Mouse (Mus musculus): ENCODE results near the gene Hs3st3b1.
A peak's percentile ranks its signal among the peaks of the same experiment; 100 is the strongest.

Gene Hs3st3b1

GRCm38 (mm10) chr11:63922091-63922621, at the start of gene Hs3st3b1:
Gene Hs3st3b1 (minus strand): TSS chr11:63922290.
- peak; percentile 80 to 85 for DNase-seq (ENCODE audit: low spot score in 2 of 2)

- DNase-seq (ENCODE audit: low spot score in 2 of 2): no peak
These were observed 49.4 kb upstream of the Hs3st3b1 start for GRCm38 (mm10) chr11:63971462-63971861.

- no peak for DNase-seq (ENCODE audit: low spot score in 2 of 2)
These were observed 48.7 kb upstream of the Hs3st3b1 start for GRCm38 (mm10) chr11:63970818-63971217.

GRCm38 (mm10) chr11:63969205-63969910, 47.3 kb upstream of the Hs3st3b1 start:
- DNase-seq (ENCODE audit: low spot score in 2 of 2): peak in 1 of 2 experiments; percentile 8

DNA sequence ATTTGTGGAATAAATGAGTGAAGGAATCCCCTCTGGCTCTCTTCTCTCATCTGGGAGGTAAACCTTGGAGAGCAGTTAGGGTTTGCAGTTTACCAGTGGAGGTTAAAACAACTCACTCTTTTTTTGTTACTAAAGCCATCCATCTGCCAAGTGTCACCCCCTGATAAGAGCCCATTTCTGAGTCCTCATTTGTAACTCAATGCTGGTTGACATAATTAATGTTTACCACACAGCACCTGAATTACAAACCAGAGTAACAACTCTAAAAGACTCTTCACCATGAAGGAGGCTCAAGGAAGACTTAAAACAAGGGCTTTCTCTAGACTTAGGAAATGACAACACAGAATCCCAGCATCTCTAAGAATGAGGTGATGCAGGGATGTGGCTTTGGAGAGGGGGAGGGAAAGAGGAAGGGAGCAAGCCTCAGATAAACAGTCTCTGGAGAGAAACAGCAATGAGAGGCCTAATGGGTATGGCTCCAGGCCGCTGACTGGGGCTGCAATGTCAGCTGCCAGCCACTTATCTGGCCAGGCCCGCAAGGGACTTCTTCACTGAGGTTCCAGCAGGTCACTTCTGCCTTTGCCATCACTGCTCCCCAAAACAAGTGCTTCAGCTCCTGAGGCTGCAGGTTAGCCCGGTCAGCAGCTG, 46.4 kb upstream of the Hs3st3b1 start:
- DNase-seq (ENCODE audit: low spot score in 2 of 2): no peak

DNA sequence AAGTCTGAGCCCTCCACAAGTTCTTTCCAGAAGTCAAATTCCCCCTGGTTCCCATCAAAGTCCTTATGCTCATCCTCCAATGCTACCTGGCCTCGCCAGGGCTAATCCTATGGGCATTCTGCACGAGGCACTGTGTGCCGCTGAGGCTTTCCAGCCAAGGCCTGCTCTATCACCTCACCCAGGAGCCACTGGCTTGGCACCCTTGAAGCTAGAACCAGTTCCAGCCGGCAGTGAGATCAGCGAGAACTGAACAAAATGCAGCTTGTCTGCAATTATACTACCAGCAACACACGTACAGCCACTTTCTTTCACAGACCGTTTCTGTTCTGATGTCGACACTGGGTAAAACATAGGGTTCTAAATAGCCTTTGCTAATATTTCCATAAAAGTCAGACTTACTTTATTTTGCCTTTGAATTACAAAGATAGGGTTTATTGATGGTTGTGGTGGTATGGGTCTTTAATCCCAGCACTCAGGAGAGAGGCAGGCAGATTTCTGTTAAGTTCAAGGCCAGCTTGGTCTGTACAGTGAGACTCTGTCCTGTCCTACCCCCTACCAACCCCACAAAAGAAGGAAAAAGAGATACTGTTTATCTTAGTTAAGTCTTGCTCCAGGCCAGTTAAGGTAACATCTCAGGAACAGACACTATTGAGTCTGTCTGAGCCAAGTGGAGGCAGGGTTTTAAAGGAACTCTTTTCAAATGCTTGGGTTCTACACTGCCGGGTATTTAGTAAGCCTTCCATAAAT, 45.7 kb upstream of the Hs3st3b1 start:
- no peak for DNase-seq (ENCODE audit: low spot score in 2 of 2)

DNA sequence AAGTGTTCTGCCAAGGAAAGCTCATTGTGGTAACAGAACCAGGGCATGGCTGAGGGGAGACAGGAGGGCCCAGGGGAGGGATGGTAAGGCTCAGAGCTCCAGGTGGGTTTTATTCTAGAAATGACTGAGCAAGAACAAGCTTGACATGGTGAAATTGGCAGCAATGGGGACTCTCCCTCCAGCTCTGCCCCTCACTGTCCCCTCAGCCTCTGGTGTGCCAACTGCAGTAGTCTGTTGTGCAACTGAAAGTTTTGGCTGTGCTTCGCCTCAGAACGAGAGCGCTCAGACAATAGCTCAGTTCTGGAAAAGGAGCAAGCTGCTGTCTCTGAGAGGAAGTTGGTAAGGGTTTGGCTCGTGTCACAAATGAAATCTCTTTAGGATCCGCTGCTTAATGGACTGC, 43.3 kb upstream of the Hs3st3b1 start:
- DNase-seq (ENCODE audit: low spot score in 2 of 2): no peak

DNA sequence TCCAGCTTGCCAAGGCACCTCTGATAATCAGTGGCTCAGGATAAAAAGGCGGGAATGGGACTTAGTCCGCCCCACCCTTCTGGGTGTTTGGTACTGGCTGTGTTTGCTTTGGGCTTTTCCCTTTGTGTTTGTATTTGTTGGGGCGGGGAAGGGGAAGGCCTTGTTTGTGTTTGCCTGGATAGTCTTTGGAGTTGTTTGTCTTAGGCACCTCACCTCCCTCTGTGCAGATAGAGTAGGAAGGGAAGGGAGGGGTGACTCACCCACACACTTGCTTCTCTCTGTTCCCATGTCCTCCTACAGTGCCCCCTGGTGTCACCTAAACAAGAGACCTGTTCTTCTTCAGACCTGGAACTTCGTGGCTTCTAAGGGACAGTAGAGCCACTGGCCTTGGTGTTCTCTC, 35.1 kb upstream of the Hs3st3b1 start:
- DNase-seq (ENCODE audit: low spot score in 2 of 2): no peak

- no peak for DNase-seq (ENCODE audit: low spot score in 2 of 2)
These were observed 34.7 kb upstream of the Hs3st3b1 start for GRCm38 (mm10) chr11:63956748-63957147.

GRCm38 (mm10) chr11:63953887-63954286, 31.8 kb upstream of the Hs3st3b1 start:
- no peak for DNase-seq (ENCODE audit: low spot score in 2 of 2)

DNA sequence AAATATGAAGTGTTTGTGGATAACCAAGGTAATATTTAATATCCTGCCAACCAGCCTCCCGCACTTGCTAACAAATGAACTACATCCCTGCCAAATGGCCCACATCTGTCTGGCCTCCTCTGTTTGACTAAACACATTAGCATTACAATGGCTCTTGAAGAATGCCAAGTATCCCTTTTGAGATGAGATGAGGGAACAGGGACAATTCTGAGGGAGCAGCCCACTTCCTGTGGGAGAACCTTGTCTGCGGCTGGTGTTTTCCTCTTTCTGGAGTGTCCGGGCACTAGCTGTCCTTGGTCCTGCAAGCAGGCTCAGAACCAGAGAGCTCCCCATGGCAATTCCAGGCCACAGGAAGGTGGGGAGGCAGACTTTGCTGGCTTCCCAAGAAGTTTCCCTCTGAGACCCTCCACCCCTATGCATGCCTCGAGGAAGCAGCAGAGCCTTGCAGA, 30.7 kb upstream of the Hs3st3b1 start:
- no peak for DNase-seq (ENCODE audit: low spot score in 2 of 2)

GRCm38 (mm10) chr11:63951831-63952631, 29.9 kb upstream of the Hs3st3b1 start:
- DNase-seq (ENCODE audit: low spot score in 2 of 2): no peak

- no peak for DNase-seq (ENCODE audit: low spot score in 2 of 2)
These were observed 26.3 kb upstream of the Hs3st3b1 start for GRCm38 (mm10) chr11:63948371-63948770.

DNA sequence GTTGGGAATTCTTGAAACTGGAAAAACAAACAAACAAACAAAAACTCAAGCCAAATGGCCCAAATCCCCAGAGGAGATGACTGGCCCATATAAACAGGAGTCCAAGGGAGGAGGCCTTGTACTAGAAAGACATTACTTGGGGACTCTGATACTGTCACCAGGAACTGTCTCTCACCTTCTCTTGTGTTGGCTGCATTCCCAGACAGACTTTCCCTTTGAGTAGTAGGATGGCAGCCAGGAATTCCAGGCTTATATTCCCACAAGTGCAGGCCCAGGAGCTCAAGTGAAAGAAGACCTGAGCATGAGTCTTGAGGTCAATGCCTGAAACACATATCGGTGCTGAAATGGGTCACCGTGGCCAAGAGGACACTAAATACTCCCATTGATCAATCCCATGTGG, 24.9 kb upstream of the Hs3st3b1 start:
- DNase-seq (ENCODE audit: low spot score in 2 of 2): peak in 1 of 2 experiments; percentile 39

DNA sequence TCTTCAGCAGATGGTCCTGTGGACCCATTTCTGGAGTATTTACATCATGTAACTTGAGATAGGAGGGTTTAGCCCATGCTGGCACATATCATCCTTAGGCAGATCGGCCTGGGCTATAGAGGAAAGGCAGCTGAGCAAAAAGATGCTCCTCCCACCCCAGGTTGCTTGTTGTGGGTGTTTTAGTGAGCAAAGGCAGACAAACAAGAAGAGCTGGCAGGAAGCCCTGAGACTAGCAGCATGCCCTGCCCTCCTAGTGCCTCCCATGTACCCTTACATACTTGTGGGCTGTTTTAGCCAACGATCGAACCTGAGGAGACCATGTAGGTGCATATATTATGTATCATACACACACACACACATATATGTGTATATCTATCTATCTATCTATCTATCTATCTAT, 21.9 kb upstream of the Hs3st3b1 start:
- DNase-seq (ENCODE audit: low spot score in 2 of 2): no peak

GRCm38 (mm10) chr11:63943268-63943890, 21.3 kb upstream of the Hs3st3b1 start:
- no peak for DNase-seq (ENCODE audit: low spot score in 2 of 2)

DNA sequence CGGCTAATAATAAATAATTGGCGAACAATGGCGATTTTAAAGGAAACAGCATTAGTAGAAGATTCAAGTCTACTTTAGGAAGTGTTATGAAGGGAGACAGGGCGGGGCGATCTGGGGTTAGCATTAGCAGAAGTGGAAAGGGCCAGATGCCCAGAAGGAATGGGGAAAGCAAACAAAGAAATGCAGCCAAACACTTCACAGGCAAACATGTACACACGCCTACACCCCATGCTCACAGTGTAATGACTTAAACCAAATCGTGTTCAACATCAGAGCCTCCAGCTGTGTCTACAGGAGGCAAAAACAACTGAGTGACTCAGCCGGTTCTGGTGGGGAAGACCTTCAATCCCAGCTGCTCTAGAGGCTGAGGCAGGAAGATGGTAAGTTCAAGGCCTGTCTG, 20.1 kb upstream of the Hs3st3b1 start:
- DNase-seq (ENCODE audit: low spot score in 2 of 2): no peak

- DNase-seq (ENCODE audit: low spot score in 2 of 2): no peak
These were observed 14.6 kb upstream of the Hs3st3b1 start for GRCm38 (mm10) chr11:63936641-63937040.

DNA sequence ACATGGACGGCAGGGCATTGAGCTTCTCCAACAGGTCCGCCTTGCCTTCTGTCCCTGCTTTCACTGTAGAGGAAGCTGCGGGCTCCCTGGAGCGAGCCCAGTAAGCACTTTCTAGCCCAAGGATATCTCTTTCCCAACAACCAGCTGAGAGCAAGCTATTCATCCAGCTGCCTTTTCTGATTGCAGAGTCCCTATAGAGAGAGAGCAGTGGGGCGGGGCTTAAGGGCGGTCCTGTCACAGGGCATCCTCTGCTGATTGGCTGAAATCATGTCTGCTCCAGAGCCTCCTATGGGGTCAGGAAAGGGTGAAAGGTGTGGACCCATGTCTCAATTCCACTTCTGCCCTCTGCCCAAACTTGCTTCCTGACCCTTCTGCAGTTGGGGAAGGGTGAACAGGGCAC, 4.8 kb upstream of the Hs3st3b1 start:
- DNase-seq (ENCODE audit: low spot score in 2 of 2): no peak

DNA sequence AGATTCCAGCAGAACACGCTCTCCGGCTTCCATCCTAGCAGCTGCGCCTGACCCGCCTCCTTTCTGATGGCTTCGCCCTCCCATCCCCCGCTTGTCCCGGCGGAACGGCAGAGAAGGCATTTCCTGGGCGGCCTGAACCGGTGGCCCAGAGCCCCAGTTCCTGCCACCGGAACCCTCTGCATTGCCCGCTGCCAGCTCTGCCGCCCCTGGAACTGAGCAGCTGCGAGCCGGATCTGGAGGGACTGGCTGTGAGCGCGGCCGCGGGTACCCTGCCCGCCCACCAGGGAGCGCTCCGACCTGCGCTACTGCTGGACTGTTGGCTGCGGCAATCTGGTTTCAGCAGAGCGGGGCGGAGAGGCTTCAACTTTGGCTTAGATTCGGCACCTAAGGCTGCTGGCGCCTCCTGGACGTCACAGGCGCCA, 3.1 kb upstream of the Hs3st3b1 start:
- peak in 1 of 2 experiments; percentile 71 for DNase-seq (ENCODE audit: low spot score in 2 of 2)

- no peak for DNase-seq (ENCODE audit: low spot score in 2 of 2)
These were observed 2.3 kb upstream of the Hs3st3b1 start for GRCm38 (mm10) chr11:63924286-63924930.

Data from left cerebral cortex, adult 9 months (tissue).